Mouse (Mus musculus): ENCODE results near the gene Tbc1d9.
"Not testable (repeated sequence)": the region's sequence is repeated elsewhere in the genome, so short reads cannot be mapped to it uniquely, and the experiment has no call there.

Gene Tbc1d9

GRCm38 (mm10) chr8:83233099-83233498, 67.9 kb downstream of the Tbc1d9 start:
- DNase-seq (ENCODE audit: low spot score) = no peak

GRCm38 (mm10) chr8:83239341-83239740, 74.2 kb downstream of the Tbc1d9 start:
- no peak for DNase-seq (ENCODE audit: low spot score)

GRCm38 (mm10) chr8:83244151-83244550, 79.0 kb downstream of the Tbc1d9 start:
- no peak for DNase-seq (ENCODE audit: low spot score)

- DNase-seq (ENCODE audit: low spot score) = no peak
Measured at GRCm38 (mm10) chr8:83250858-83251257, 85.7 kb downstream of the Tbc1d9 start.

GRCm38 (mm10) chr8:83251362-83252246, 86.5 kb downstream of the Tbc1d9 start:
- DNase-seq (ENCODE audit: low spot score) = no peak

- DNase-seq (ENCODE audit: low spot score) = no peak
Measured at GRCm38 (mm10) chr8:83252791-83253190, 87.6 kb downstream of the Tbc1d9 start.

- DNase-seq (ENCODE audit: low spot score) = no peak
Measured at GRCm38 (mm10) chr8:83257631-83258030, 92.5 kb downstream of the Tbc1d9 start.

- DNase-seq (ENCODE audit: low spot score) = peak; percentile 65
Measured at GRCm38 (mm10) chr8:83260418-83261215, 95.5 kb downstream of the Tbc1d9 start.

- no peak for DNase-seq (ENCODE audit: low spot score)
Measured at GRCm38 (mm10) chr8:83271172-83271571, 106.0 kb downstream of the Tbc1d9 start.

GRCm38 (mm10) chr8:83272464-83272863, 107.3 kb downstream of the Tbc1d9 start:
- peak; percentile 25 for DNase-seq (ENCODE audit: low spot score)

GRCm38 (mm10) chr8:83274470-83274869, 109.3 kb downstream of the Tbc1d9 start:
- DNase-seq (ENCODE audit: low spot score) = no peak

- no peak for DNase-seq (ENCODE audit: low spot score)
Measured at GRCm38 (mm10) chr8:83278431-83278830, 113.3 kb downstream of the Tbc1d9 start.

- DNase-seq (ENCODE audit: low spot score) = no peak
Measured at GRCm38 (mm10) chr8:83285391-83285790, 120.2 kb downstream of the Tbc1d9 start.

- DNase-seq (ENCODE audit: low spot score) = peak; percentile 20
Measured at GRCm38 (mm10) chr8:83290176-83290575, 125.0 kb downstream of the Tbc1d9 start, which contains the start of gene Ucp1. Gene Ucp1 (plus strand): TSS chr8:83290352.

- no peak for DNase-seq (ENCODE audit: low spot score)
Measured at GRCm38 (mm10) chr8:83297375-83297774, 132.2 kb downstream of the Tbc1d9 start.

- no peak for DNase-seq (ENCODE audit: low spot score)
Measured at GRCm38 (mm10) chr8:83300135-83300534, 135.0 kb downstream of the Tbc1d9 start.

- no peak for DNase-seq (ENCODE audit: low spot score)
Measured at GRCm38 (mm10) chr8:83304946-83305345, 139.8 kb downstream of the Tbc1d9 start.

GRCm38 (mm10) chr8:83309836-83310235, 144.7 kb downstream of the Tbc1d9 start:
- no peak for DNase-seq (ENCODE audit: low spot score)

- DNase-seq (ENCODE audit: low spot score) = not testable (repeated sequence)
Measured at GRCm38 (mm10) chr8:83315084-83315483, 149.9 kb downstream of the Tbc1d9 start.

GRCm38 (mm10) chr8:83315691-83316090, 150.5 kb downstream of the Tbc1d9 start:
- DNase-seq (ENCODE audit: low spot score) = no peak

GRCm38 (mm10) chr8:83320543-83320942, 155.4 kb downstream of the Tbc1d9 start:
- no peak for DNase-seq (ENCODE audit: low spot score)

- no peak for DNase-seq (ENCODE audit: low spot score)
Measured at GRCm38 (mm10) chr8:83322374-83322773, 157.2 kb downstream of the Tbc1d9 start.

All from urinary bladder, postnatal 14 days (tissue).